Mouse (Mus musculus) liver (tissue): Measurements from ENCODE around the gene Caln1.

ENCODE experiments used
- DNase-seq: peaks from one replicate; pipeline ENCODE4 v3.0.0-alpha.2; 2020; ENCODE audit warnings: mixed read lengths

Caln1 gene

GRCm38 (mm10) chr5:130563146-130563545 lies 193.9 kb downstream of the Caln1 start:
- DNase-seq: no peak

- no peak for DNase-seq
Observed at GRCm38 (mm10) chr5:130566002-130566401, 196.7 kb downstream of the Caln1 start.

DNA sequence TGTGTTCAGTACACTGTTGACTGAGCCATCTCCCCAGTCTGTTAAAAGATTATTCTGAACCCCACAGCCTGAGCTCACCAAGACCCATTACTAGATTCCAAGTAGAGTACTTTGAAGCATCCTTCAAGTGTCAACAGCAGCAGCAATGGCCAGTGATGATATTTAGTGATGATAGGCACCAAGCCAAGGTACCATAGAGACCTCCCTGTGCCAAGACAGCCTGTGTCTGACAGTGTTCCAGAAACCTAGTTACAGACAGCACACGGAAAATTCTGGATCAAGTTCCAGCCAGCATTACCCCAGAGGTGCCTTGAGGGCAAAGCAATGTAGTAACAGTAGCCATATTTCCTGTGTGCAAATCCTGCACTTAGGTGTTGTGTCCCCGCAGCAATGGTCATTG lies 208.3 kb downstream of the Caln1 start:
- DNase-seq: no peak

DNA sequence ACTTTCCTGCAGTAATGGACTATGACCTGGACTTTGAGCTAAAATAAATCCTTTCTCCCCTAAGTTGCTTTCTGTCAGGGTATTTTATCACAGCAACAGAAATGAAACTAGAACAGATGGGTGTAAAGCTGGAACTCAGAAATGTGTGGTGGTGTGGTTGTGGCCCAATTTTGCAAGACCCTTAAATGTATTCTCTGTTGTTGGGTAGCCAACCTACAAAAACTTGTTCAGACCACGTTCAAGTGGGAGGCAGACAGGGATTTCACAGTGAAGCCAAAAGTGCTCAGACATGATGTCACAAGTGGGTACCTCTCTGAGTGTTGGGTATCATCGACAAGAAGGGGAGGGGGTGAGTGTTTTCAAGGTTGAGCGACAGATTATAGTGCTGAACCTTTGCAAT lies 214.8 kb downstream of the Caln1 start:
- DNase-seq: no peak

DNA sequence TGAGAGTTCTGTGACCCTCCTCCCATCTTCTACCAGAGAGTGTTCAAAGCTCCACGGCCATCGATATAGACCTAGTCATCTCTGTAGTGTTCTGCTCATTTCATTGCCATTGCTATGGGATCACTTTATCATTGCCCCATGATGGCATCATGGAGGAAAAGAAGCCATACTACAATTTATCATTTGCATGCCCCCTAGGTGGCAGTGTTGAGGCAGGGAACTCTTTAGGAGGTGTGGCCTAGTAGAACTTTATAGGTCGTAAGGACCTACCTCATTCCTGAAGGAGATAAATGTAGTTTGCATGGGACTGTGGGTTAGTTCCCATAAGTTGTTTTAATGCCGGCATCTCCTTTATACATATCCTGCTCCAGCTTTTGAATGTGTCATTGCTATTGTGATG lies 217.0 kb downstream of the Caln1 start:
- peak; percentile 10 for DNase-seq

GRCm38 (mm10) chr5:130596541-130596940 lies 227.3 kb downstream of the Caln1 start:
- DNase-seq: no peak

DNA sequence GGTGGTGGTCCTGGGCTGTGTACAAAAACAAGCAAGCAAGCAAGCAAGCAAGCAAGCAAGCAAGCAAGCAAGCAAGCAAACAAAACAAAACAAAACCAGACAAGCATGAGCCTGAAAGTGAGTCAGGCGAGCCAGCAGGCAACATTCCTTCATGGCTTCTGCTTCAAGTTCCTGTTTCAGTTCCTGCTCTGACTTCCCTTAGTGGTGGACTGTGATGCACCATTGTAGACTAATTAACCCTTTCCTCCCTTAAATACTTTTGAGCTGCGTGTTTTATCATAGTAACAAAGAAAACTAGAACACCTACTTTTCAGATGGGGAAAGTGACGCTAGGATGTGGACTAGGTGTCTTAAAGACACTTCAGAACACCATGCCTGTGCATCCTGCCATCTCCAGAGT lies 244.4 kb downstream of the Caln1 start:
- no peak for DNase-seq

- DNase-seq: no peak
Observed at GRCm38 (mm10) chr5:130614209-130614608, 245.0 kb downstream of the Caln1 start.

DNA sequence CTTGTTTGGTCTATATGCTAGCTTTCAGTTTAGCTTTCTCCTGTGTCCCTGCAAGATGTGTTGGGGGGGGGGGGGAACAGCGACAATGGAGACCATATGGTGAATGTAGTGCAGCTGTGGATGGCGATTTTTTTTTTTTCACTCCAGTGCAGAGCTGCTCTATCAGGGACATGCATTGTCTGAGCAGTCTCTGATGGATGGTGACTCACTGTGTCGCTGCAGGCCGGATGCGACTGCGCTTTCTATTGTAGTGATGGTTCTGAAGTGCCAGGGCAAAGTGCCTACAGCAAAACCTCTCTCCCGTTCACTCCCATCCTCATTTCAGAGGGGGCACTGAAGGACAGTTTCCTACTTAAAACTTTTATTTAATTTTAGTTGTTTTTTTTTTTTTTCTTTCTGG lies 250.8 kb downstream of the Caln1 start:
- no peak for DNase-seq

GRCm38 (mm10) chr5:130623206-130623605 lies 254.0 kb downstream of the Caln1 start:
- DNase-seq: peak; percentile 22

DNA sequence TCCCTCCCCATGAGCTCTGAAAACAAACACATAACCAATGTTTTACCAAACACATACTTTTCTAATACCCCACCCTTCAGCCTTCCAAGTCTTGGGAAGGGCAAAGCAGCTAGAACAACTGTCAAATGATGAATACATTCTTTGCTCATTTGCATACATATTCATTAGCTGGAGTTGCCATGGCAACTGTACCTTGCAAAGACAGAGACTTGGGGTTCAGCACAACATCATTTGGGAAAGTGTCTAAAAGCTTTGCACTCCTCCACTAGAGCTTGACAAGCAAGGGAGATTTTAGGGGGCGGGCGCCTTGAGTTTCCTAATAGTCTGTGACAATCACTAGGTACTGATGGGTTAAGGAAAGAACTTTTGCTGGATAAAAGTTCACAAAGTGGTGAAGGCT lies 258.5 kb downstream of the Caln1 start:
- DNase-seq: no peak

GRCm38 (mm10) chr5:130635397-130635796 lies 266.1 kb downstream of the Caln1 start:
- no peak for DNase-seq

- DNase-seq: peak; percentile 60
Observed at GRCm38 (mm10) chr5:130641881-130642280, 272.6 kb downstream of the Caln1 start.

- peak; percentile 62 for DNase-seq
Observed at GRCm38 (mm10) chr5:130646126-130646525, 276.9 kb downstream of the Caln1 start.

- no peak for DNase-seq
Observed at GRCm38 (mm10) chr5:130658141-130658540, 288.9 kb downstream of the Caln1 start.

- DNase-seq: no peak
Observed at GRCm38 (mm10) chr5:130666091-130666490, 296.8 kb downstream of the Caln1 start.

DNA sequence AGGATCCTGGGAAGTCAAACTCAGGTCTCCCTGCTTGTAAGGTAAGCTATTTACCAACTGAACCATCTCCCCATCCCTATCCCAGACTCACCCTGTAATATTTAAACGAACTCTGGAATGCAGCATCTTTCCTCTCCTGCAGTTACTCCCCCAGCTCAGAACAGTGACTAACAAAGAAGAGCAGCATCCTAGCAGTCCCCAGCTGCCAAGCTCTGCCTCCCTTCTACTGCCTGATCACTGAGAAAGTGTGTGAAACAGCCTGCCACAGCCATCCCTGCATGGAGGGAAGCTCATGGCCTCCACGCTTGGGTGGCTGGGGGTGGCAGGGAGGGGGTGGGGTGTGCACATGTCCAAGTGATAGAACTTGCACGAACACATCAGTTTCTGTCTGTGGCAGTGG lies 303.3 kb downstream of the Caln1 start:
- DNase-seq: no peak

GRCm38 (mm10) chr5:130673092-130673491 lies 303.8 kb downstream of the Caln1 start:
- DNase-seq: no peak

GRCm38 (mm10) chr5:130677895-130678294 lies 308.6 kb downstream of the Caln1 start:
- no peak for DNase-seq

- no peak for DNase-seq
Observed at GRCm38 (mm10) chr5:130685911-130686658, 316.8 kb downstream of the Caln1 start.

GRCm38 (mm10) chr5:130688385-130689138 lies 319.3 kb downstream of the Caln1 start:
- peak; percentile 83 for DNase-seq

- DNase-seq: no peak
Observed at GRCm38 (mm10) chr5:130691349-130691748, 322.1 kb downstream of the Caln1 start.

GRCm38 (mm10) chr5:130699476-130699875 lies 330.2 kb downstream of the Caln1 start:
- DNase-seq: no peak

DNA sequence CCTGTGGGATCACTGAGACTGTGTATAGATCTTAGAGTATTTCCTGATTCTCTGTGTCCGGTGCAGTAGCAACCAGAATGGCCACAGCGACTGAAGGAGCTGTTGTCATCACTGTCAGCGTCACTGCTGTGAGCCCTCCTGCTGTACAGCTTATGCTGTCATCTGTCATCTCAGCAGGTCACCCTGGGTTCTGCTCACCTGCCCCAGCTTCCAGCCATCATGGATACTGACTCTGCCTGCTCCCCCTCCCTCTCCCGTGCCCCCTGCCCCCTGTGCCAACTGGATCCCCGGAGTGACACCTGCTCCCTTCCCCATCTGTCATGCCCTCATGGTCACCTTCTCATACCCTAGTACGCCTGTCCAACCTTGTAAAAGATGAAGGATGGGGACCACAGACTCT lies 332.5 kb downstream of the Caln1 start:
- no peak for DNase-seq
